Mouse (Mus musculus): ENCODE results near the gene Rfx7. TPM values are rescaled to one million over a fixed set of nuclear protein-coding genes. Genes with fewer than 3 reads are reported as not detected.
A peak's percentile ranks its signal among the peaks of the same experiment; 100 is the strongest.

Rfx7 gene
- polyA plus RNA-seq, 1 experiment from 2014 or later = 2.5 TPM

DNA sequence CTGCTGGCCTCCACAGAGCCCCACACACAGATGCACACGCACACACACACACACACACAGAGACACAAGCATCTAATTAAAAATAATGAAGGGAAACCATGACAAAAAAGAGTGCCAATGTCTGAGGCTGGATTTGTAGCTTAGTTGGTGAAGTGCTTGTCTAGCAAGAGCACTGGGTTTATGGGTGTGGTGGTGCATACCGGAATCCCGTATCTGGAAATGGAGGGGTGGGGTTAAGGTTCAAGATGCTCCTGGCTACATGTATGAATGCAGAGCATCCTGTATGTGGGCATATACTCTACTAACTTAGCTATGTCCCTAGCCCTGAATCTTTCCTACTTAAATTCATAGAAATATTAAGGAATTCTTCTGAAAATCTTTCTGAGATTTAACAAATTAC is 135.1 kb downstream of the Rfx7 start:
- no peak overlapping the region for H3K9ac ChIP-seq (replicated peaks)
- 66% methylated on average over 3 of the region's 3 CpGs for WGBS (ENCODE audit: insufficient replicate concordance)
- ATAC-seq (no peak), DNase-seq (no peak)
- H3K36me3 ChIP-seq (replicated peaks; ENCODE audit: insufficient read depth, low read length) = peaks cover 39% of the 10 kb centered on the region
- H3K4me2 ChIP-seq (ENCODE audit: low read depth, low read length) = no peak overlapping the region
- H3K27me3 ChIP-seq (ENCODE audit: insufficient read depth, low read length) = no peaks in the 10 kb centered on the region
- TF ChIP-seq EP300 (IDR thresholded peaks at IDR 0.05; ENCODE audit: low read depth) (no peak), CTCF (IDR thresholded peaks at IDR 0.05; ENCODE audit: low read depth) (no peak)
- no peak overlapping the region for H3K4me3 ChIP-seq (ENCODE audit: low read depth, low read length)
- H3K9me3 ChIP-seq (ENCODE audit: low read length) = no peaks in the 10 kb centered on the region
- peaks cover 15% of the 10 kb centered on the region for H3K4me1 ChIP-seq (ENCODE audit: insufficient read depth)
- H3K27ac ChIP-seq (ENCODE audit: low read depth) = no peak overlapping the region

DNA sequence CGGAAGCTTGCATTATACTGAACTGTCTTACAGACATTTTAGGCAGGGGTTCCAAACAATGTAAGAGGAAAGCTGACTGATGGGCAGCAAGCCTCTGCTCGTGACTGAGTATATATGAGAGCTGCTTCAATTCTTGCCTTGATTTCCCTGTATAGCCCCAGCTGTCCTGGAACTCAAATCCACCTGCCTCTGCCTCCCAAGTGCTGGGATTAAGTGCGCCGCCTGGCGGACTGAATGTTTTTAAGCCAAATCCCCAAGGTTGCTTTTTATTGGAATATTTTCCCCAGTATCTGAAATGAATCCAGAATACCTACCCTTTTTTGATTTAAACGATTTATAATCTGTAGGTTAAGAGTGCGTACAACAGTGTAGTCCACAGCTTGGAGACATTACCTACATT is 137.3 kb downstream of the Rfx7 start:
- no peak for ATAC-seq
- H3K27ac ChIP-seq (ENCODE audit: low read depth) = no peak overlapping the region
- H3K27me3 ChIP-seq (ENCODE audit: insufficient read depth, low read length) = no peaks in the 10 kb centered on the region
- 90% methylated on average over 7 of the region's 7 CpGs for WGBS (ENCODE audit: insufficient replicate concordance)
- H3K4me2 ChIP-seq (ENCODE audit: low read depth, low read length) = no peak overlapping the region
- H3K9ac ChIP-seq (replicated peaks) = no peak overlapping the region
- H3K36me3 ChIP-seq (replicated peaks; ENCODE audit: insufficient read depth, low read length) = peaks cover 49% of the 10 kb centered on the region
- no peak overlapping the region for H3K4me3 ChIP-seq (ENCODE audit: low read depth, low read length)
- no peaks in the 10 kb centered on the region for H3K9me3 ChIP-seq (ENCODE audit: low read length)
- no peak for TF ChIP-seq CTCF (IDR thresholded peaks at IDR 0.05; ENCODE audit: low read depth)
- no peak for TF ChIP-seq EP300 (IDR thresholded peaks at IDR 0.05; ENCODE audit: low read depth)
- H3K4me1 ChIP-seq (ENCODE audit: insufficient read depth) = peaks cover 13% of the 10 kb centered on the region
- DNase-seq = no peak

DNA sequence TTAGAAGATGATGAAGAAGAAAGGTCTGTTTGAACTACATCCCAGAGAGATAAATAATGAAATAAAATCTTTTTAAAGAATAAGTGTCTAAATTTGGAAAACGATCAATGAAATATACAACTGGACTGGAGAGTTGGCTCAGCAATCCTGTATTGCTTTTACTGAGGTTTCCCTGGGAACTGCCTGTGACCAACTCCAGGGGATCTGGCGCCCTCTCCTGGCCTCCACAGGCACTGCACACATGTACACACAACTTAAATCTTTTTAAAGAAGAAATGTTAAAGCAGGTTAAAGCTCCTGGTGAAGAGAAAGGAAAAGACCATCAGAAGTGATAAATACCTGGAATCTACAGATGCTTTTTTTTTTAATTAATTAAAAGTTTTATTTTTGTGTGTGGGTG is 140.3 kb downstream of the Rfx7 start:
- Histone ChIP-seq H3K27ac (ENCODE audit: low read depth) (no peak overlapping the region), H3K4me1 (ENCODE audit: insufficient read depth) (no peaks in the 10 kb centered on the region), H3K9me3 (ENCODE audit: low read length) (no peaks in the 10 kb centered on the region), H3K4me2 (ENCODE audit: low read depth, low read length) (no peak overlapping the region), H3K4me3 (ENCODE audit: low read depth, low read length) (no peak overlapping the region), H3K27me3 (ENCODE audit: insufficient read depth, low read length) (no peaks in the 10 kb centered on the region), H3K36me3 (replicated peaks; ENCODE audit: insufficient read depth, low read length) (peaks cover 53% of the 10 kb centered on the region), H3K9ac (replicated peaks) (no peak overlapping the region)
- whole genome bisulfite sequencing (ENCODE audit: insufficient replicate concordance) = 26% methylated on average over 2 of the region's 2 CpGs
- ATAC-seq (peak; percentile 66), DNase-seq (peak; percentile 88)
- TF ChIP-seq EP300 (IDR thresholded peaks at IDR 0.05; ENCODE audit: low read depth) (no peak), CTCF (IDR thresholded peaks at IDR 0.05; ENCODE audit: low read depth) (peak; percentile 98)

Small RNA genes within 50 kb of the gene (microRNA-seq; reads per million reads assigned to microRNA genes)
- not detected for gene Gm28010

Other genes with a start within 250 kb of the Rfx7 start
- 36.4 and 41.9 TPM in 2 replicates for gene Mns1, start 94.2 kb upstream of the Rfx7 start, polyA plus RNA-seq (2015; fragmentation: Nextera tagmentation; extraction: Ambion mirVana)
- gene Tex9, start 40.0 kb upstream of the Rfx7 start, polyA plus RNA-seq (2015; fragmentation: Nextera tagmentation; extraction: Ambion mirVana) = 4.1 and 4.9 TPM in 2 replicates
- gene Nedd4, start 130.1 kb downstream of the Rfx7 start, polyA plus RNA-seq (2015; fragmentation: Nextera tagmentation; extraction: Ambion mirVana) = 56.7 and 70.3 TPM in 2 replicates